Mouse (Mus musculus): ENCODE measurements around the gene Pcyt1b. TPM values are rescaled to one million over a fixed set of nuclear protein-coding genes. Genes with fewer than 3 reads are reported as not detected.

Gene Pcyt1b
- total and polyA plus RNA-seq, 2 experiments, result 0.05 TPM; not detected in 1

GRCm38 (mm10) chrX:93700528-93701225 is 46.0 kb downstream of the Pcyt1b start:
- no peak for TF ChIP-seq POLR2A (IDR thresholded peaks at IDR 0.05; ENCODE audit: extremely low read depth, insufficient read depth, low read length)
- TF ChIP-seq CTCF (IDR thresholded peaks at IDR 0.05; ENCODE audit: low read depth, low read length), result no peak
- Histone ChIP-seq H3K79me2 (ENCODE audit: control insufficient read depth, insufficient read depth, low read length) (no peaks in the 10 kb centered on the region), H3K9ac (ENCODE audit: low read depth, low read length) (no peak overlapping the region), H3K27me3 (ENCODE audit: control insufficient read depth, insufficient read depth, low read length) (no peaks in the 10 kb centered on the region), H3K4me1 (ENCODE audit: control insufficient read depth, insufficient read depth, low read length) (no peaks in the 10 kb centered on the region), H3K4me3 (ENCODE audit: insufficient read depth, low read depth, low read length) (no peak overlapping the region), H3K27ac (replicated peaks; ENCODE audit: insufficient read depth, low read depth, low read length) (no peak overlapping the region), H3K36me3 (ENCODE audit: control insufficient read depth, insufficient read depth, low read length) (no peaks in the 10 kb centered on the region)
- no peak for DNase-seq (ENCODE audit: extremely low read depth, low read depth, low spot score)
- 46% methylated on average over 8 of the region's 8 CpGs for WGBS

DNA sequence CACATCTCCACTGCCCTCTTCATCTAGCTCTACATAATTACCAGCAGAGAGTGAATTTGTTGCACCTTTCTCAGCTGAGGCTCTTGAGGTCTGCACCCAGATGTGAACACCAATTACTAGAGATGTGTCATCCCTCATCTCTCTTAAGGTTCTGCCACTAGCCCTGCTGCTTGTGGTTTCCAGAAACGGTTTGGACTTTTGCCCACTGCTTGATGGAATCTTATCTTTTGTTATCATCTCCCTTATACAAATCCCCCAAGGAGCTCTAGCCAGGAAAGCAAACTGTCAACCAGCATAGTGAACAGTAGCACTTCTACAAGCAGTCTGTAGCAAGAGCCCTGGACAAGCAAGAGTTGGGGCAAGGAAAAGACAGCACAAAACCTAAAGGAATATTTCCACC is 57.9 kb downstream of the Pcyt1b start:
- Histone ChIP-seq H3K36me3 (ENCODE audit: control insufficient read depth, insufficient read depth, low read length) (no peaks in the 10 kb centered on the region), H3K27ac (replicated peaks; ENCODE audit: insufficient read depth, low read depth, low read length) (no peak overlapping the region), H3K27me3 (ENCODE audit: control insufficient read depth, insufficient read depth, low read length) (no peaks in the 10 kb centered on the region), H3K4me3 (ENCODE audit: insufficient read depth, low read depth, low read length) (no peak overlapping the region), H3K4me1 (ENCODE audit: control insufficient read depth, insufficient read depth, low read length) (no peaks in the 10 kb centered on the region), H3K9ac (ENCODE audit: low read depth, low read length) (no peak overlapping the region), H3K79me2 (ENCODE audit: control insufficient read depth, insufficient read depth, low read length) (no peaks in the 10 kb centered on the region)
- 35% methylated on average over 1 of the region's 1 CpGs for WGBS
- TF ChIP-seq CTCF (IDR thresholded peaks at IDR 0.05; ENCODE audit: low read depth, low read length) (no peak), POLR2A (IDR thresholded peaks at IDR 0.05; ENCODE audit: extremely low read depth, insufficient read depth, low read length) (no peak)
- no peak for DNase-seq (ENCODE audit: extremely low read depth, low read depth, low spot score)

DNA sequence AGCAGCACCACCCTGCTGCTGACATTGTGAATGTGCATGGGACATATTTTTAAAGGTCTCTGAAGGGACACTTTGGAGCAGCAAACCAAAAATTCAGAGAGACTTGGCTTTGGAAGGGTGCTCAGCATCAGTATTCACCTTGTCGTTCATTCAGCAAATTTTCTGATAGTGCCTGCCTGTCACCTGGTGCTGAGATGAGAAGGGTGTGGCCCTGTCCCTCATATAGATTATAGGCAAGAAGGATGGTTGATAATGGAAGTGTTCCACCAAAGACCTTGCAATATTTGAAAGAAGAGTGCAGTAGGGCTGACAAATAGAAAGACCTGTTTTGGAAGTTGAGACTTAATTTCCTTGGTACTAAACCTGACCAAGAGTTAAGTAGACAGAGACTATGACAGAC is 74.9 kb downstream of the Pcyt1b start:
- no peaks in the 10 kb centered on the region for H3K4me1 ChIP-seq (ENCODE audit: control insufficient read depth, insufficient read depth, low read length)
- H3K9ac ChIP-seq (ENCODE audit: low read depth, low read length), result no peak overlapping the region
- TF ChIP-seq CTCF (IDR thresholded peaks at IDR 0.05; ENCODE audit: low read depth, low read length) (no peak), POLR2A (IDR thresholded peaks at IDR 0.05; ENCODE audit: extremely low read depth, insufficient read depth, low read length) (no peak)
- H3K79me2 ChIP-seq (ENCODE audit: control insufficient read depth, insufficient read depth, low read length), result no peaks in the 10 kb centered on the region
- H3K27ac ChIP-seq (replicated peaks; ENCODE audit: insufficient read depth, low read depth, low read length), result no peak overlapping the region
- WGBS, result 90% methylated on average over 1 of the region's 1 CpGs
- H3K27me3 ChIP-seq (ENCODE audit: control insufficient read depth, insufficient read depth, low read length), result no peaks in the 10 kb centered on the region
- no peaks in the 10 kb centered on the region for H3K36me3 ChIP-seq (ENCODE audit: control insufficient read depth, insufficient read depth, low read length)
- no peak overlapping the region for H3K4me3 ChIP-seq (ENCODE audit: insufficient read depth, low read depth, low read length)
- no peak for DNase-seq (ENCODE audit: extremely low read depth, low read depth, low spot score)

GRCm38 (mm10) chrX:93730854-93731253 is 76.2 kb downstream of the Pcyt1b start:
- Histone ChIP-seq H3K36me3 (ENCODE audit: control insufficient read depth, insufficient read depth, low read length) (no peaks in the 10 kb centered on the region), H3K4me1 (ENCODE audit: control insufficient read depth, insufficient read depth, low read length) (no peaks in the 10 kb centered on the region), H3K27ac (replicated peaks; ENCODE audit: insufficient read depth, low read depth, low read length) (no peak overlapping the region), H3K9ac (ENCODE audit: low read depth, low read length) (no peak overlapping the region), H3K79me2 (ENCODE audit: control insufficient read depth, insufficient read depth, low read length) (no peaks in the 10 kb centered on the region), H3K4me3 (ENCODE audit: insufficient read depth, low read depth, low read length) (no peak overlapping the region), H3K27me3 (ENCODE audit: control insufficient read depth, insufficient read depth, low read length) (no peaks in the 10 kb centered on the region)
- 85% methylated on average over 8 of the region's 8 CpGs for WGBS
- TF ChIP-seq CTCF (IDR thresholded peaks at IDR 0.05; ENCODE audit: low read depth, low read length), result no peak
- no peak for TF ChIP-seq POLR2A (IDR thresholded peaks at IDR 0.05; ENCODE audit: extremely low read depth, insufficient read depth, low read length)
- DNase-seq (ENCODE audit: extremely low read depth, low read depth, low spot score), result no peak

DNA sequence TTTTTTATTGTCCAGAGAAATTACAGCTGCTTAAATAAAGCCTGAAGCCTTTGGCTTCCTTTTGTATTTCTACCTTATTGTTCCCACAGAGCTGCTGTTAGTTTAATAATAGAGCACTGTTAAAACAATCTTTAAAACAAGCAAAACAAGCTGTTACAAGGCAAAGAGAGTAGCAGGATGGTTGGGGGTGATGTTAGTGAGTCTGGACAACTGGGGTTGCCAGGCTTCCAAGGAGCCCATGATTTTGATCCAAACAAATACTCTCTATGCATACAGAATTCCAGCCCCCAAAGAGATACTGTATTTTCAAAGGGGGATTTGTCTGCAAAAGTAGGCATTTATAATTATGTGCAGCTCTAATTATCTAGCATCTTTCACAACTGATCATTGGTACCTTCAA is 77.7 kb downstream of the Pcyt1b start:
- Histone ChIP-seq H3K9ac (ENCODE audit: low read depth, low read length) (no peak overlapping the region), H3K36me3 (ENCODE audit: control insufficient read depth, insufficient read depth, low read length) (no peaks in the 10 kb centered on the region), H3K27me3 (ENCODE audit: control insufficient read depth, insufficient read depth, low read length) (no peaks in the 10 kb centered on the region), H3K79me2 (ENCODE audit: control insufficient read depth, insufficient read depth, low read length) (no peaks in the 10 kb centered on the region), H3K4me1 (ENCODE audit: control insufficient read depth, insufficient read depth, low read length) (no peaks in the 10 kb centered on the region), H3K27ac (replicated peaks; ENCODE audit: insufficient read depth, low read depth, low read length) (no peak overlapping the region), H3K4me3 (ENCODE audit: insufficient read depth, low read depth, low read length) (no peak overlapping the region)
- TF ChIP-seq POLR2A (IDR thresholded peaks at IDR 0.05; ENCODE audit: extremely low read depth, insufficient read depth, low read length), result no peak
- TF ChIP-seq CTCF (IDR thresholded peaks at IDR 0.05; ENCODE audit: low read depth, low read length), result no peak
- DNase-seq (ENCODE audit: extremely low read depth, low read depth, low spot score), result no peak

DNA sequence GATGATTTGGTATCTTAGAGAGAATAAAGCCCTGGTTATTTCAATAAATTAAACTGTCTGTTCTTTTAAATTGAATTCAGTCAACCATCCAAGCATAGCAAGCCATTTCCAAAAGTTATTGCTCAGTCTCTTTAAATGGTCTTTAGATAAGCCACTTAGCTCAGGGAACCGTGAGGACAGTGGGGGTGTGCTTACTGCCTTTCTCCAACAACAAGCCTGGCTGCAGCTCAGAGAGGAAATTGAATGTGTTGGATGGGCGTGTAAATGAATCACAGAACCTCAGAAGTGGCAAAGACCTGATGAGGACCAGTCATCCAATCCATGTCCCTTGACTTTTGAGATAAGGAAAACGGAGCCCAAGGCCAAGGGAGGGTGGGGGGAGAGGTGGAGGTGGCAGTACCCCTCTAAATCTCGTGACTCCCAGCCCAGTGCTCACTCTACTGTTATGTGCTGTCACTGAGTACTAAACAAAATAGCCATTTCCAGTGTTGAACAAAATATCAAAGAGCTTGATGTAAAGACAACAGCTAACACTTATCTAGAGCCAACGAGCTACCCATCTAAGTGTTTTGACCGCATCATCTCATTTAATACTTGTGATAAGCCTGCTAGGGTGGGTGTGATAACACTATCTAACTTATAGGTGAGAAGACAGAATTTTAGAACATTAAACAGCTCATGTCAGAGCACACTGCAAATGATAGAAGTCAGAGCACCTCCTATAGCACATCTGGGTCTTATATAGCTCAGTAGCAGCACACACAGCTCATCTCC is 78.5 kb downstream of the Pcyt1b start:
- Histone ChIP-seq H3K79me2 (ENCODE audit: control insufficient read depth, insufficient read depth, low read length) (no peaks in the 10 kb centered on the region), H3K27me3 (ENCODE audit: control insufficient read depth, insufficient read depth, low read length) (no peaks in the 10 kb centered on the region), H3K9ac (ENCODE audit: low read depth, low read length) (no peak overlapping the region), H3K4me3 (ENCODE audit: insufficient read depth, low read depth, low read length) (no peak overlapping the region), H3K27ac (replicated peaks; ENCODE audit: insufficient read depth, low read depth, low read length) (no peak overlapping the region), H3K36me3 (ENCODE audit: control insufficient read depth, insufficient read depth, low read length) (no peaks in the 10 kb centered on the region), H3K4me1 (ENCODE audit: control insufficient read depth, insufficient read depth, low read length) (no peaks in the 10 kb centered on the region)
- TF ChIP-seq CTCF (IDR thresholded peaks at IDR 0.05; ENCODE audit: low read depth, low read length), result no peak
- TF ChIP-seq POLR2A (IDR thresholded peaks at IDR 0.05; ENCODE audit: extremely low read depth, insufficient read depth, low read length), result no peak
- DNase-seq (ENCODE audit: extremely low read depth, low read depth, low spot score), result no peak
- WGBS, result 71% methylated on average over 6 of the region's 6 CpGs

All from liver, adult 2 months (tissue).